Mouse (Mus musculus): ENCODE measurements around the gene 1700016H13Rik.

GRCm38 (mm10) chr5:103655346-103656118 is at the start of gene 1700016H13Rik:
- TF ChIP-seq CTCF (IDR thresholded peaks at IDR 0.05) (peak; percentile 77), EP300 (IDR thresholded peaks at IDR 0.05) (no peak)
